Mouse (Mus musculus): ENCODE measurements around the gene Erfe. TPM values are rescaled to one million over a fixed set of nuclear protein-coding genes. Genes with fewer than 3 reads are reported as not detected.
A peak's percentile ranks its signal among the peaks of the same experiment; 100 is the strongest.

Erfe gene
- polyA plus RNA-seq, 1 experiment from 2014 or later, result 1.7 TPM

- no peak overlapping the region for H3K4me3 ChIP-seq
- WGBS, result 87% methylated on average over 6 of the region's 6 CpGs
- H3K36me3 ChIP-seq, result peaks cover 87% of the 10 kb centered on the region
- no peak for ATAC-seq (ENCODE audit: insufficient number of reproducible peaks, low FRiP score)
- no peaks in the 10 kb centered on the region for H3K27me3 ChIP-seq (replicated peaks)
- peaks cover 10% of the 10 kb centered on the region for H3K4me1 ChIP-seq (replicated peaks)
- no peak overlapping the region for H3K9ac ChIP-seq
- H3K9me3 ChIP-seq (replicated peaks), result no peaks in the 10 kb centered on the region
- H3K27ac ChIP-seq (ENCODE audit: poor library complexity, severe bottlenecking), result no peak overlapping the region
- no peak overlapping the region for H3K4me2 ChIP-seq
These were observed 7.2 kb downstream of the Erfe start for GRCm38 (mm10) chr1:91373414-91373835.

GRCm38 (mm10) chr1:91380453-91381090 lies 14.3 kb downstream of the Erfe start:
- Histone ChIP-seq H3K36me3 (peaks cover 91% of the 10 kb centered on the region), H3K27me3 (replicated peaks) (no peaks in the 10 kb centered on the region), H3K4me1 (replicated peaks) (peaks cover 21% of the 10 kb centered on the region), H3K4me2 (no peak overlapping the region), H3K9me3 (replicated peaks) (no peaks in the 10 kb centered on the region), H3K9ac (no peak overlapping the region), H3K4me3 (no peak overlapping the region), H3K27ac (ENCODE audit: poor library complexity, severe bottlenecking) (no peak overlapping the region)
- ATAC-seq (ENCODE audit: insufficient number of reproducible peaks, low FRiP score), result 0 out of 2 replicates have a peak, but pooled peaks have one; percentile 15
- 59% methylated on average over 7 of the region's 7 CpGs for WGBS

GRCm38 (mm10) chr1:91381091-91381471 lies 14.9 kb downstream of the Erfe start:
- peaks cover 88% of the 10 kb centered on the region for H3K36me3 ChIP-seq
- H3K4me1 ChIP-seq (replicated peaks), result peaks cover 21% of the 10 kb centered on the region
- H3K4me2 ChIP-seq, result no peak overlapping the region
- 91% methylated on average over 4 of the region's 4 CpGs for WGBS
- no peak overlapping the region for H3K27ac ChIP-seq (ENCODE audit: poor library complexity, severe bottlenecking)
- H3K9me3 ChIP-seq (replicated peaks), result no peaks in the 10 kb centered on the region
- H3K4me3 ChIP-seq, result no peak overlapping the region
- no peaks in the 10 kb centered on the region for H3K27me3 ChIP-seq (replicated peaks)
- ATAC-seq (ENCODE audit: insufficient number of reproducible peaks, low FRiP score), result no peak
- H3K9ac ChIP-seq, result no peak overlapping the region

- no peak for ATAC-seq (ENCODE audit: insufficient number of reproducible peaks, low FRiP score)
- Histone ChIP-seq H3K36me3 (peaks cover 75% of the 10 kb centered on the region), H3K27me3 (replicated peaks) (no peaks in the 10 kb centered on the region), H3K4me1 (replicated peaks) (no peaks in the 10 kb centered on the region), H3K4me3 (no peak overlapping the region), H3K9ac (no peak overlapping the region), H3K27ac (ENCODE audit: poor library complexity, severe bottlenecking) (no peak overlapping the region), H3K4me2 (no peak overlapping the region), H3K9me3 (replicated peaks) (no peaks in the 10 kb centered on the region)
- WGBS, result 93% methylated on average over 5 of the region's 5 CpGs
These were observed 24.1 kb downstream of the Erfe start for GRCm38 (mm10) chr1:91390369-91390768.

GRCm38 (mm10) chr1:91397927-91398259 lies 31.7 kb downstream of the Erfe start:
- Histone ChIP-seq H3K4me1 (replicated peaks) (peaks cover 12% of the 10 kb centered on the region), H3K36me3 (peaks cover 24% of the 10 kb centered on the region), H3K4me2 (peak overlapping the region; percentile 95), H3K9ac (peak overlapping the region; percentile 96), H3K4me3 (peak overlapping the region; percentile 87), H3K27ac (ENCODE audit: poor library complexity, severe bottlenecking) (peak overlapping the region; percentile 85), H3K27me3 (replicated peaks) (no peaks in the 10 kb centered on the region), H3K9me3 (replicated peaks) (no peaks in the 10 kb centered on the region)
- 1% methylated on average over 12 of the region's 12 CpGs for WGBS
- ATAC-seq (ENCODE audit: insufficient number of reproducible peaks, low FRiP score), result no peak

- Histone ChIP-seq H3K4me1 (replicated peaks) (peaks cover 12% of the 10 kb centered on the region), H3K4me2 (peak within 1 kb of the TSS; percentile 95), H3K27ac (ENCODE audit: poor library complexity, severe bottlenecking) (peak within 1 kb of the TSS; percentile 85), H3K36me3 (peaks cover 19% of the 10 kb centered on the region), H3K9me3 (replicated peaks) (no peaks in the 10 kb centered on the region), H3K9ac (peak within 1 kb of the TSS; percentile 96), H3K27me3 (replicated peaks) (no peaks in the 10 kb centered on the region; the same call in 1 of the 2 replicates), H3K4me3 (peak within 1 kb of the TSS; percentile 87)
- peak; percentile 96 for ATAC-seq (ENCODE audit: insufficient number of reproducible peaks, low FRiP score)
- WGBS, result under 1% methylated on average over 85 of the region's 91 CpGs
These were observed 32.2 kb downstream of the Erfe start, which contains the start of gene Ilkap for GRCm38 (mm10) chr1:91398260-91399062. Ilkap (minus strand) TSS chr1:91398815.

GRCm38 (mm10) chr1:91404976-91405375 lies 38.7 kb downstream of the Erfe start:
- H3K4me2 ChIP-seq, result no peak overlapping the region
- no peaks in the 10 kb centered on the region for H3K36me3 ChIP-seq
- WGBS, result 11% methylated on average over 1 of the region's 1 CpGs
- H3K27me3 ChIP-seq (replicated peaks), result peaks cover 17% of the 10 kb centered on the region
- no peak overlapping the region for H3K27ac ChIP-seq (ENCODE audit: poor library complexity, severe bottlenecking)
- H3K9me3 ChIP-seq (replicated peaks), result no peaks in the 10 kb centered on the region
- no peak overlapping the region for H3K9ac ChIP-seq
- H3K4me3 ChIP-seq, result no peak overlapping the region
- no peaks in the 10 kb centered on the region for H3K4me1 ChIP-seq (replicated peaks)
- ATAC-seq (ENCODE audit: insufficient number of reproducible peaks, low FRiP score), result no peak

- H3K36me3 ChIP-seq, result no peaks in the 10 kb centered on the region
- H3K27ac ChIP-seq (ENCODE audit: poor library complexity, severe bottlenecking), result no peak overlapping the region
- 56% methylated on average over 23 of the region's 23 CpGs for WGBS
- ATAC-seq (ENCODE audit: insufficient number of reproducible peaks, low FRiP score), result no peak
- no peaks in the 10 kb centered on the region for H3K4me1 ChIP-seq (replicated peaks)
- H3K4me3 ChIP-seq, result no peak overlapping the region
- H3K27me3 ChIP-seq (replicated peaks), result peaks cover 17% of the 10 kb centered on the region
- no peaks in the 10 kb centered on the region for H3K9me3 ChIP-seq (replicated peaks)
- H3K4me2 ChIP-seq, result no peak overlapping the region
- H3K9ac ChIP-seq, result no peak overlapping the region
These were observed 39.4 kb downstream of the Erfe start for GRCm38 (mm10) chr1:91405406-91406169.

GRCm38 (mm10) chr1:91407819-91408218 lies 41.6 kb downstream of the Erfe start:
- no peaks in the 10 kb centered on the region for H3K9me3 ChIP-seq (replicated peaks)
- H3K4me3 ChIP-seq, result no peak overlapping the region
- ATAC-seq (ENCODE audit: insufficient number of reproducible peaks, low FRiP score), result no peak
- 74% methylated on average over 4 of the region's 4 CpGs for WGBS
- no peak overlapping the region for H3K9ac ChIP-seq
- H3K4me1 ChIP-seq (replicated peaks), result peaks cover 14% of the 10 kb centered on the region
- no peak overlapping the region for H3K4me2 ChIP-seq
- H3K27me3 ChIP-seq (replicated peaks), result peaks cover 17% of the 10 kb centered on the region
- no peak overlapping the region for H3K27ac ChIP-seq (ENCODE audit: poor library complexity, severe bottlenecking)
- H3K36me3 ChIP-seq, result no peaks in the 10 kb centered on the region

GRCm38 (mm10) chr1:91411631-91412285 lies 45.5 kb downstream of the Erfe start:
- no peak for ATAC-seq (ENCODE audit: insufficient number of reproducible peaks, low FRiP score)
- Histone ChIP-seq H3K27me3 (replicated peaks) (no peaks in the 10 kb centered on the region), H3K9ac (peak overlapping the region; percentile 88; the same call in 1 of the 2 replicates), H3K27ac (ENCODE audit: poor library complexity, severe bottlenecking) (no peak overlapping the region), H3K36me3 (0 out of 2 replicates have a peak, but pooled peaks cover 2% of the 10 kb centered on the region), H3K9me3 (replicated peaks) (no peaks in the 10 kb centered on the region), H3K4me1 (replicated peaks) (peaks cover 32% of the 10 kb centered on the region), H3K4me2 (peak overlapping the region; percentile 97), H3K4me3 (peak overlapping the region; percentile 81)
- 66% methylated on average over 8 of the region's 8 CpGs for WGBS
